Mouse (Mus musculus) C2C12 (cell line): ENCODE results near the gene Sema7a.
A peak's percentile ranks its signal among the peaks of the same experiment; 100 is the strongest.

Source experiments
- CEBPB ChIP-seq: IDR thresholded peaks from one replicate; pipeline ENCODE4 v1.6.1; 2011; ENCODE audit warnings: low read depth, mild to moderate bottlenecking, control low read depth, moderate library complexity
- CTCF ChIP-seq: IDR thresholded peaks from one replicate; pipeline ENCODE4 v1.5.1; 2011; ENCODE audit not compliant: control insufficient read depth, insufficient read depth, insufficient read length
- FOSL1 ChIP-seq: IDR thresholded peaks from one replicate; pipeline ENCODE4 v1.8.0; 2011; ENCODE audit warnings: mild to moderate bottlenecking, low read length; ENCODE audit not compliant: poor library complexity, insufficient read depth, severe bottlenecking
- MAX ChIP-seq: IDR thresholded peaks from one replicate; pipeline ENCODE4 v1.6.1; 2011; ENCODE audit warnings: mild to moderate bottlenecking, control low read depth
- MYOD1 ChIP-seq: IDR thresholded peaks from one replicate; pipeline ENCODE4 v1.6.1; 2011; ENCODE audit warnings: low read depth; ENCODE audit not compliant: control insufficient read depth, insufficient read length
- USF1 ChIP-seq: IDR thresholded peaks from one replicate; pipeline ENCODE4 v1.6.1; 2011; ENCODE audit warnings: low read depth, mild to moderate bottlenecking, control low read depth, moderate library complexity

DNA sequence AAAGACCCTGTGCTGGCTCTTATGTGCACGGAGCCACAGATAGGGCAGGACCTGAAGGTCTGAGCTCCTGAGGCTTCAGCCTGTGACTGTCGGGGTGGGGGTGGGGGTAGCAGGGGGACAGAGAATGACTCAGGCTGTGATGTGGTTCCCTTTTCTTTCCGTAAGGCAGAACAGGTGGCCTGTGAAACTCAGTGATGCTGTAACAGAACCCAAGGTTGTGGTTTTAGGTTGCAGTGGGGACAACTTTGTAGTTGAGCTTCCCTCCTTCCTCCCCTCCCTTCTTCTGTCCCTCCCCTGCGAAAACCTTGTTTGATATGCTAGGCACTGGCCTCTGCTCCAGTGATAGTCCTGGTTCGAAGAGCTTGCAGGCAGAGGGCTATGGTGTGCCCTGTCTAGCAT, 16.9 kb downstream of the Sema7a start:
- no peak for TF ChIP-seq CTCF
- TF ChIP-seq CEBPB: no peak
- TF ChIP-seq MAX: no peak
- TF ChIP-seq USF1: no peak
- no peak for TF ChIP-seq FOSL1
- TF ChIP-seq MYOD1: peak; percentile 74
